Comparison of ENCODE assay signal across 17 mouse cellular contexts in the genomic region with DNA sequence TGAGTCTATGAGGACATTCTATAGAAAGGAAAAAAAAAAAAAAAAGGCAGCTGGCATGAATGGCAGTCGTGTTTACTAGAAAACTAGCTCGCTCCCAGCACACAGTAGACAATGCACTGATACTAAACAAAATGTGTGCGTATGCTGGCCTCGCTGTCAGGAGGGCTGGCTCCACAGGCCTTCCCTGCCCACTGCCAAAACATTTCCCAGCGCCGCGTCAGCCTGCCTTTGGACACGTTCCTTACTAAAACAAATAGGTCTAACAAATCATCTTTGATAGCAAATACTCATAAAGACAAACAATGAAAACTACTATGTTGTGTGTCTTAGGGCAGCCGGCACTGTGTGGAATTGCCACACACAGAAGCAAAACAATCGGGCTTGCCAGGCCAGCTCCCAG. TPM values are rescaled to one million over a fixed set of nuclear protein-coding genes. Genes with fewer than 3 reads are reported as not detected.
DNase-seq lines count a peak whose midpoint lies in the region; ATAC-seq and TF ChIP-seq lines count a peak whose summit lies in the region.
"Had no signal": no experiment of that assay in that cellular context is flagged by ENCODE, and none has a peak within 500 bp of the region (broad histone marks: within the 10 kb centered on the region; RNA-seq: fewer than 3 reads in every experiment).

No protein-coding gene starts in this region.

- WGBS in forebrain, embryonic 14.5 days, result 47% methylated on average over 10 of the region's 10 CpGs
- 54% methylated on average over 10 of the region's 10 CpGs for WGBS in forebrain, embryonic 13.5 days
- 66% methylated on average over 10 of the region's 10 CpGs for WGBS in heart, postnatal 0 days
- WGBS in lung, embryonic 16.5 days, result 30% methylated on average over 10 of the region's 10 CpGs
- WGBS in limb, embryonic 10.5 days, result 69% methylated on average over 10 of the region's 10 CpGs

- TF ChIP-seq EP300 in heart, postnatal 0 days (IDR thresholded peaks at IDR 0.05; ENCODE audit: low read depth), result no peak

- DNase-seq in forebrain, embryonic 14.5 days (ENCODE audit: low spot score), result no peak
- no peak for DNase-seq in heart, postnatal 0 days (ENCODE audit: low spot score)
- no peak for DNase-seq in heart, adult 9 months (ENCODE audit: low spot score in 2 of 2)
- no peak for DNase-seq in lung, postnatal 25 days (ENCODE audit: low spot score)
- no peak for DNase-seq in limb, embryonic 10.5 days (ENCODE audit: low spot score)
- DNase-seq: adrenal gland, postnatal 14 days; cerebellum, adult 9-11 months; heart, postnatal 36 days; layer of hippocampus, postnatal 36 days; lung, adult 2 months; thymus, adult 2 months had no signal

- peak overlapping the region; percentile 3; the same call in 1 of the 2 replicates for H3K27ac ChIP-seq in forebrain, embryonic 14.5 days (ENCODE audit: low read depth, low read length)
- H3K27ac ChIP-seq in forebrain, embryonic 13.5 days, result no peak overlapping the region
- no peak overlapping the region for H3K27ac ChIP-seq in heart, postnatal 0 days (ENCODE audit: low read depth)
- H3K27ac ChIP-seq in lung, embryonic 16.5 days (ENCODE audit: low read length), result no peak overlapping the region
- peak overlapping the region; percentile 46; the same call in 1 of the 2 replicates for H3K27ac ChIP-seq in limb, embryonic 10.5 days
- H3K27ac ChIP-seq: kidney, embryonic 15.5 days had no signal

- TF ChIP-seq CTCF in heart, postnatal 0 days (IDR thresholded peaks at IDR 0.05; ENCODE audit: low read depth), result no peak

- no peaks in the 10 kb centered on the region for H3K36me3 ChIP-seq in forebrain, embryonic 14.5 days (ENCODE audit: control insufficient read depth, insufficient read depth, low read length)
- H3K36me3 ChIP-seq in forebrain, embryonic 13.5 days (ENCODE audit: poor library complexity, severe bottlenecking), result no peaks in the 10 kb centered on the region
- H3K36me3 ChIP-seq in heart, postnatal 0 days (replicated peaks; ENCODE audit: control insufficient read depth, insufficient read depth, low read length), result no peaks in the 10 kb centered on the region
- H3K36me3 ChIP-seq in lung, embryonic 16.5 days (ENCODE audit: control insufficient read depth, insufficient read depth, low read length), result no peaks in the 10 kb centered on the region
- no peaks in the 10 kb centered on the region for H3K36me3 ChIP-seq in limb, embryonic 10.5 days
- H3K36me3 ChIP-seq: kidney, embryonic 15.5 days had no signal

- no peaks in the 10 kb centered on the region for H3K9me3 ChIP-seq in forebrain, embryonic 14.5 days (replicated peaks; ENCODE audit: control insufficient read depth, low read length)
- no peaks in the 10 kb centered on the region for H3K9me3 ChIP-seq in forebrain, embryonic 13.5 days (replicated peaks)
- H3K9me3 ChIP-seq in heart, postnatal 0 days (replicated peaks; ENCODE audit: control insufficient read depth, low read length), result no peaks in the 10 kb centered on the region
- H3K9me3 ChIP-seq in lung, embryonic 16.5 days (ENCODE audit: control insufficient read depth, low read length), result no peaks in the 10 kb centered on the region
- H3K9me3 ChIP-seq in limb, embryonic 10.5 days (replicated peaks), result no peaks in the 10 kb centered on the region
- H3K9me3 ChIP-seq: kidney, embryonic 15.5 days had no signal

- no peak overlapping the region for H3K9ac ChIP-seq in forebrain, embryonic 14.5 days (ENCODE audit: low read length)
- no peak overlapping the region for H3K9ac ChIP-seq in forebrain, embryonic 13.5 days
- H3K9ac ChIP-seq in heart, postnatal 0 days (replicated peaks; ENCODE audit: low read depth, low read length), result no peak overlapping the region
- no peak overlapping the region for H3K9ac ChIP-seq in lung, embryonic 16.5 days (ENCODE audit: low read length)
- H3K9ac ChIP-seq: kidney, embryonic 15.5 days had no signal

- no peak overlapping the region for H3K4me2 ChIP-seq in forebrain, embryonic 14.5 days (ENCODE audit: low read length)
- no peak overlapping the region for H3K4me2 ChIP-seq in forebrain, embryonic 13.5 days
- H3K4me2 ChIP-seq in heart, postnatal 0 days (ENCODE audit: low read depth, low read length), result peak overlapping the region; percentile 23
- peak overlapping the region; percentile 34 for H3K4me2 ChIP-seq in lung, embryonic 16.5 days (ENCODE audit: low read depth, low read length)
- H3K4me2 ChIP-seq: kidney, embryonic 15.5 days; liver, embryonic 11.5 days had no signal

- no peak overlapping the region for H3K4me3 ChIP-seq in forebrain, embryonic 14.5 days (ENCODE audit: low read depth, low read length)
- H3K4me3 ChIP-seq in forebrain, embryonic 13.5 days, result no peak overlapping the region
- H3K4me3 ChIP-seq in heart, postnatal 0 days (ENCODE audit: low read depth, low read length), result no peak overlapping the region
- peak overlapping the region; percentile 13 for H3K4me3 ChIP-seq in lung, embryonic 16.5 days (ENCODE audit: low read length)
- no peak overlapping the region for H3K4me3 ChIP-seq in limb, embryonic 10.5 days
- H3K4me3 ChIP-seq: erythroblast, embryonic 14.5 days; kidney, embryonic 15.5 days had no signal

- peaks cover 10% of the 10 kb centered on the region; the same call in 1 of the 2 replicates for H3K4me1 ChIP-seq in forebrain, embryonic 14.5 days (ENCODE audit: control insufficient read depth, insufficient read depth, low read length)
- H3K4me1 ChIP-seq in forebrain, embryonic 13.5 days, result peaks cover 13% of the 10 kb centered on the region
- peaks cover 3% of the 10 kb centered on the region for H3K4me1 ChIP-seq in heart, postnatal 0 days (ENCODE audit: control insufficient read depth, insufficient read depth)
- H3K4me1 ChIP-seq in lung, embryonic 16.5 days (replicated peaks; ENCODE audit: control insufficient read depth, insufficient read depth, low read length), result peaks cover 16% of the 10 kb centered on the region; the same call in 1 of the 2 replicates
- H3K4me1 ChIP-seq in limb, embryonic 10.5 days, result peaks cover 48% of the 10 kb centered on the region

- peaks cover 36% of the 10 kb centered on the region for H3K27me3 ChIP-seq in forebrain, embryonic 14.5 days (replicated peaks; ENCODE audit: control insufficient read depth, insufficient read depth, low read length)
- peaks cover 54% of the 10 kb centered on the region for H3K27me3 ChIP-seq in forebrain, embryonic 13.5 days
- peaks cover 44% of the 10 kb centered on the region for H3K27me3 ChIP-seq in heart, postnatal 0 days (ENCODE audit: control insufficient read depth, insufficient read depth, low read length)
- H3K27me3 ChIP-seq in lung, embryonic 16.5 days (ENCODE audit: control insufficient read depth, insufficient read depth, low read depth, low read length), result peaks cover 79% of the 10 kb centered on the region
- peaks cover 94% of the 10 kb centered on the region for H3K27me3 ChIP-seq in limb, embryonic 10.5 days (ENCODE audit: low read depth, poor library complexity, severe bottlenecking)

- ATAC-seq in forebrain, embryonic 14.5 days, result no peak
- no peak for ATAC-seq in forebrain, embryonic 13.5 days
- ATAC-seq in heart, postnatal 0 days (ENCODE audit: insufficient read depth, low read depth), result no peak
- ATAC-seq in lung, embryonic 16.5 days (ENCODE audit: low read depth), result no peak
- ATAC-seq: intestine, embryonic 16.5 days had no signal

RNA-seq across cellular contexts. Expression of a gene that starts 9.1 kb away (rescaled TPM):
- polyA plus RNA-seq in forebrain, embryonic 14.5 days (2014; fragmentation: Nextera tagmentation; extraction: Ambion mirVana), result 1.4 and 1.5 TPM in 2 replicates
- polyA plus RNA-seq in forebrain, embryonic 13.5 days (2015; fragmentation: Nextera tagmentation; extraction: Ambion mirVana), result 0.65 and 1.1 TPM in 2 replicates
- total RNA-seq in heart, postnatal 0 days (2014; rRNA removed; ENCODE audit: low replicate concordance), result 20.0 and 22.6 TPM in 2 replicates
- 1.5 and 1.6 TPM in 2 replicates for polyA plus RNA-seq in heart, postnatal 0 days (2015; fragmentation: Nextera tagmentation; extraction: Ambion mirVana)
- polyA plus RNA-seq in lung, embryonic 16.5 days (2015; fragmentation: Nextera tagmentation; extraction: Ambion mirVana), result 0.24 and 0.30 TPM in 2 replicates
- 0.74 and 1.8 TPM in 2 replicates for polyA plus RNA-seq in limb, embryonic 10.5 days (2016; fragmentation: Nextera tagmentation; extraction: Ambion mirVana)
- polyA plus RNA-seq: erythroblast, embryonic 14.5 days had no signal

Comparison
In these comparisons a context has a peak if more than half of its experiments do, and no peak if none do; other contexts are left out.
1. H3K27ac ChIP-seq: peak in forebrain, embryonic 14.5 days (single experiment) and limb, embryonic 10.5 days (single experiment); none in forebrain, embryonic 13.5 days (single experiment), heart, postnatal 0 days (single experiment) and lung, embryonic 16.5 days (single experiment).
2. H3K4me2 ChIP-seq: peak in heart, postnatal 0 days (single experiment) and lung, embryonic 16.5 days (single experiment); none in forebrain, embryonic 14.5 days (single experiment) and forebrain, embryonic 13.5 days (single experiment).